Mouse (Mus musculus) spleen, embryonic (tissue): ENCODE results near the gene Errfi1.

Experiments
- CTCF ChIA-PET: fragments of 350-600 bp; sonication (Branson Sonifier 250); formaldehyde crosslinking; loops from one replicate; lab custom pipeline; 2022; lab: Charles Lee

The Errfi1 gene

DNA sequence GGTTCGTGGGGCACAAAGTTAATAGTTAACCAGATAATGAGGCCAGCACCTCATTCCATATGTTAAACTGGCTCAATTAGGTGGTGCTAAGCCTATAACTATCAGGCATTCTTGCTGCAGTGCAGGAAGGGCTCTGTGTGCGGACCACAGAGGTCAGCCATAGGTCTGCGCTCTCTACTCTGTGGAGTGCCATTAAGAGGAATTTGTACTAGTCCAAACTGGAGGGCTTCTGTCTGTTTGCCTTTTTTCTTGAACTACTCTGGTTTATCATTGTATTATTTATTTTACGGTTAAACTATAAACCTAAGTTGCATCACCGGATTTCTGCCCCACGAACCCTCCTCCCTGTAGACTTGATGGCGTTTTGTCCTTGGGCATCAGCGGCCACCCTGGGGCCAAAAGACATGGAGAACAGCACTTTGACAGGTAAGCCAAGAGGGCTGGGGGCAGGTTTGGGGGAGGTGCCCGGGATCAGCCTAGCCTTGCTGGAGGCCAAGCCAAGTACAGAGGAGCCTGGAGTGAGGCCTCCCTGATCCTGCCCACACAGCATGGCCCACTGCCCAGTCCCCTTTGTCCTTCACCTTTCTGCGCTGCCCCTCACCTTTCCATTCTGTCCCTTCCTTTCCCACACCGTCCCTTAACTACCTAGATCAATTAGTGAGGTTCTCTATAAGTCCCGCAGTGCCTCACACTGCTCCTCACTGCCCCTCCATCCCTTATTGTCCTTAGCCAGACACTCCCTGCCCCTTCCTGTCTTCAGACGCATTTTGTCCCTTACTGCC lies at the start of gene Errfi1:
Gene Errfi1, plus strand, starts transcription at position 240 of the 782 bp plus-strand sequence.
- CTCF ChIA-PET = no interaction called here

GRCm38 (mm10) chr4:150804204-150804603 lies 49.5 kb upstream of the Errfi1 start:
- CTCF ChIA-PET = no interaction called here

- CTCF ChIA-PET = no interaction called here
Observed at GRCm38 (mm10) chr4:150807727-150808470, 45.8 kb upstream of the Errfi1 start.

DNA sequence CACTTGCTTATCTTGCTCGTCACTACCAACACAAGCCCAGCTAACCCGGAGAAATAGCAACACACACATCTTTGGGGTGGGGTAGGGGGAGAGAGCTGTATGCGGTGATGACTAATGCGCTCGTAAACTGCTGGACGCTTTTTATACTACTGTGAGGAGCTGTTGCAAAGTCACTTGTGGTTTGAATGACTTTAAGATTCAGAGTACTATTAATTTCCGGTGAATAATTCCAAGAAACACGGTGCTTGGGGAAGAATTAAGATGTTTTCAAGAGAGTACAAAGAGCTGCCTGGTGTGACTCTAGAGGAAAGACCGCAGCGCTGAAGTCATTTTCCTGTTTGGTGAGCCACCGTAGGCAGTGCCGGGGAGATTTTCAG lies 45.3 kb upstream of the Errfi1 start:
- CTCF ChIA-PET = no interaction called here

DNA sequence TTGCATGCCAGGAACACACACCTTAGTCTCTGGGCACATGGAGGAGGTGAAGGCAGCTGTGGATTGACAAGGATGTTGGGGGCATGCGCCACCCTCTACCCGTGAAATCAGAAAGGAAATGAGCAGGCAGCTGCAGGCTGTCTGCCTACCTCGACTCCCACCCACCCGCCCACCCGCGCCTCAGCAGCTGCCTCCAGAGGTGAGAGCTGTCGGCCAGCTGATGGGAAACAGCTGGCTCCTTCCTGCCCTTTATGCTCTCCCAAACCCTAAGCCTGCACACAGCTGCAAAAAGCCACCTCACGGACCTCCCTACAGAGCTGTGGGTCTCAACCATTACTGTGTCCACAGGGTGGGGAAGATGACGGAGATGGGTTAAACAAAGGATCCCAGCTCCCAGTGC lies 44.4 kb upstream of the Errfi1 start:
- CTCF ChIA-PET = no interaction called here

GRCm38 (mm10) chr4:150815144-150815543 lies 38.6 kb upstream of the Errfi1 start:
- CTCF ChIA-PET = no interaction called here

GRCm38 (mm10) chr4:150816414-150816951 lies 37.2 kb upstream of the Errfi1 start:
- CTCF ChIA-PET = no interaction called here

DNA sequence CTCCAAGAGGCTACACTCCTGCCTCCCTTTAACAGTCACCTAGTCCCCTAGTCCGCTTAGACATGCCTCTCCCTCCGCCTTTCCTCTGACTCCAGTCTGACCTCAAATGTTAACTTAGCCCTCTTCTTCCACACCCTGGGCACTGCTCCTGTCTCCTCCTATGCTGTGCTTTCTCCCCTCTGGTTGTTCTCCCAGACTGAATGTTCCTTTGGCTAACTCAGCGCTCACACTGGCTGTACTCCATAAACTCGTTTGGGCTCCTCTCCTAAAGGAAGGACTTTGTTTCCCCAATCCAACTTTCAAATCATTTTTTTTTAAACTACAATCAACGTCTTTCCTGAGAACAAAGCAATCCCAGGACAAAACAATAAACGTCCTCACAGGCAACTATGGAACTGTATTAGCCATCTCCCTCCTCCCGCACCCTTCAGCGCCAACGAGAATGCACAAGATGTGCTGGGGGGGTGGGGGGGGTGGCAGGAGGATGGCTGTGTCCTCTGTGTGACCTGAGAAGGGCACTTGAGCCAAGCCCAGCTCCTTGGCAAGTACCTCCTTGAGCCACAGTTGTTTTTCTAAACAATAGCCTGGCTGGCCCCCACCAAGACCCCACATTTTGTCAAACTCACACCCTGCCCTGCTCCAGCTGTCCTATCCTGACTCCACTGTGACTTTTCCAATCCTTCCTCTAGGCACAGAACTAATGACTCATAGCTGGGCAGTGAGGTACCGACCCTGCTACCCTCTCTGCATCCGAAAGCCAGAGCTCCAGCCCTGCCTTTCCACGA lies 34.4 kb upstream of the Errfi1 start:
- CTCF ChIA-PET = interaction anchor here (0.5 kb wide), 1 partner anchor 604 kb away, joined by 6 read pairs; no protein-coding TSS in a partner anchor

GRCm38 (mm10) chr4:150821381-150821780 lies 32.3 kb upstream of the Errfi1 start:
- CTCF ChIA-PET = interaction anchor here (0.6 kb wide), 1 partner anchor 1917 kb away, joined by 8 read pairs; no protein-coding TSS in a partner anchor

GRCm38 (mm10) chr4:150822624-150823023 lies 31.1 kb upstream of the Errfi1 start:
- CTCF ChIA-PET = no interaction called here

DNA sequence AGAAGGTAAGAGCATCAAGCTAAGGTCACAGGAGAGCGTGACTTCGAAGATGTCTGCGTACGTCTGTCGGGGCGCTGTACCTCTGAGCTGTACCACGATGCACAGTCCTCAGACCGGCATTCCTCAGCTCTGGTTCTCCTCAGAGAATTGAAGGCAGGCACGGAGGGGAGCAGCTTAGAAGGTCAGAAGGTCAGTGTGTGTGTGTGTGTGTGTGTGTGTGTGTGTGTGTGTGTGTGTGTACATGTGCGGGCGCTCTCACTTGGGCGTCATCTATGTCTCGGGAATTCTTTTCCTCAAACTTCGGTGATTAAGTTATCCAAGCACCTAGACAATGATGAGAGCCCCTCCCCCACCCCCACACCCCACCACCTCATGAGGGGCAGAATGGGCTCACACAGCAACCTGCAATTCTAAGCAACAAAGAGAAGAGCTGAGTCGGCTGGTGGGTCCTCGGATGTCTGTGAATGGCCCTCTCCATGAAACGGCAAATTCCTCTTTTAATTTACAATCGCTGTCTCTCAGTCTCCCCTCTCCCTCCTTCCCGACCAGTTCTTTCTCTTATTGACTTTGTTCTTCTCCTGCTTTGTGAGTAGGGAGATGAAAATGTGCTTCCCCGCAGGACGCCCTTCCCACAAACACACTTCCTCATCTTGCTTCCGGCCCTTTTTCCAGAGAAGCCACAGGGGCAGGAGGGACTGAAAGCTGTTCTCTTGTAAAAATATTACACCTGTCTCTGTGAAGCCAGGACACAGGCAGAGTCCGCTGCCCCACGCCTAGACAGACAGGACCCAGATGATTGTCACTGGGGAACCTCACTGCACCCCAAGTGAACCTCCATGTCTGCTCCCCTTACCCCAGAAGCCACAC lies 29.9 kb upstream of the Errfi1 start:
- CTCF ChIA-PET = no interaction called here

- CTCF ChIA-PET = no interaction called here
Observed at GRCm38 (mm10) chr4:150824877-150825276, 28.8 kb upstream of the Errfi1 start.

GRCm38 (mm10) chr4:150825531-150825930 lies 28.2 kb upstream of the Errfi1 start:
- CTCF ChIA-PET = interaction anchor here (0.6 kb wide), 1 partner anchor 293 kb away, joined by 4 read pairs; no protein-coding TSS in a partner anchor

DNA sequence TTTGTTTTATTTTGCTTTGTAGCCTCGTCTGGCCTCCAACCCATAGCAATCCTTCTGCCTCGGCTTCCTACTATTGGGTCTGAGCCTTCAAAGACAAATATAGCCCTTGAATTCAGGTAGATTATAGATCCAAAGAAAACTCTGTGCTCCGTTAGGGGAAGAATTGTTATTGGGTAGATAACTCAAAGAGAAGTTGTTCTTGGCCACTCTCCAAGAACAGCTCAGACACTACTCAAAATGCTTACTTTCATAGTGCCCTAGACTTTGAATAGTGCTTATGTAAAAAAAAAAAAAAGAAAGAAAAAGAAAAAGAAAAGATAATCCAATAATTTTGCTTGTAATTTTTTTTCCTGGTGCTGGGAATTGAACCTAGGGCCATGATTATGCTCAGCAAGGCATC lies 22.4 kb upstream of the Errfi1 start:
- CTCF ChIA-PET = no interaction called here

DNA sequence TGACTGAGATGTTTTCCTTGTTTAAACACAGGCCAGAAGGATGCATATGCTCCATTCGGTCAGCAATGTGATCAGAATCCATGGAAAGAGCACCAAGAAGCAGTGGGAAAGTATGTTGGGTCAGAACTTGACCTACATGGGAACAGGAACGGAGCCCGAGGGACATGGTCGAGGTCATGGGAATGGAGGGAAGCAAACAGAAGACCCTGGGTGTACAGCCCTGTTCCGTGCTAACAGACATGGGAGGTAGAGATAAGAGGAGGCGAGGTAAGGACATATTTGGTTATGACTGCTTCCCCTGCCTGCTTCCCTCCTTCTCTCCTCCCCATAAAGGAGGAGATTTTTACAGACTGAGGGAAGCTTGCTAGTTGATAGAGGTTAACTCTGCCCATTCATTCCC lies 21.8 kb upstream of the Errfi1 start:
- CTCF ChIA-PET = no interaction called here

DNA sequence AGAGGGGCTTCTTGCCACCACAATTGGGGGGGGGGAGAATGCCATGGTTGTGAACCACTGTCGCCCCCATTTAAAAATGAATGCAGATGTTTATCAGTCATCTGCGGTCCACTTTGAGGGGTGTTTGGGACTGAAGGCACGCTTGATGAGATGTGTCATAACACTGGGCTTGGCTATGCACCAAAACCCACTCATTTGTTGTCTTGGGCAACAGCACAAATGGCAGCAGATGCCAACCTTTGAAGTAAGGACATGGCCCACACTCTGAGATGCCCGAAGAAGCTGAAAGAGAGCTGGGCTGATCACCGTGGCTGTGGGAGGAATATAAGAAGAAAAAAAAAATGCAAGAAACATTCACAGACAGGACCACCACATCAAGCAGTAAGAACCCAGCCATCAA lies 18.6 kb upstream of the Errfi1 start:
- CTCF ChIA-PET = no interaction called here

- CTCF ChIA-PET = no interaction called here
Observed at GRCm38 (mm10) chr4:150836258-150836657, 17.5 kb upstream of the Errfi1 start.

GRCm38 (mm10) chr4:150836961-150837360 lies 16.8 kb upstream of the Errfi1 start:
- CTCF ChIA-PET = no interaction called here

- CTCF ChIA-PET = no interaction called here
Observed at GRCm38 (mm10) chr4:150837458-150837857, 16.3 kb upstream of the Errfi1 start.

DNA sequence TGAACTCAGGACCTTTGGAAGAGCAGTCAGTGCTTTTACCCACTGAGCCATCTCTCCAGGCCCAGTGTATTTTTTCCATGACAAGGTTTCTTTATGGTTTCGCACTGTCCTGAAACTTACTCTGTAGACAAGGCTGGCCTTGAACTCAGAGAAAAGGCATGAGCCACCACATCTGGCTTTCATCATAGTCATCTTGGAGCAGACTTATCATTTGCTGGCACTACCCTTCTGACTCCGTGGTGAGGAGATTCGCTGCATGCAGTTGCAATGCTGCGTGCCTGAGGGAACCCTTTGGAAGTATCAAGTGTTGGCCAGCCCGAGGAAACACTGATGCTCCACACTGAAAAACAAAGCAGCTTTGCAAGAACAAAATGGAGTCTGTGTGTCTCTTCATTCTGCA lies 11.7 kb upstream of the Errfi1 start:
- CTCF ChIA-PET = no interaction called here

DNA sequence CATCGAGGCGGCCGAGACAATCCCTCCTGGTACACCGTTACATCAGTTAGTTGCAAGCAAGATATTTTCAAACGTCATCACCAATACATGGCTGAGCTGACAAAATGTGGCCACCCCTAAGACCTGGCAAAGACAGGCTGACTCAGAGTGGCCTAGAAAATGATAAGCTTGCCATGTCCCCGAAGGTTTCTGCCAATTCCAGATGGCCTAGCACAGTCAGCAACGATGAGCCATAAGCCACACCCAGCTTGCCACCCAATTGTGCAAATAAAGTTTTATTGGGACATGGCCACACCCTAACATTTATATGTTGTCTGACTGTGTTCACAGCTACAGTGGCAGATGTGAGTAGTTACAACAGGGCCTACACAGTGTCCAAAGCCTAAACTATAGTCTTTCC lies 10.5 kb upstream of the Errfi1 start:
- CTCF ChIA-PET = no interaction called here
